Mouse (Mus musculus): Measurements from ENCODE around the gene Fras1.

DNA sequence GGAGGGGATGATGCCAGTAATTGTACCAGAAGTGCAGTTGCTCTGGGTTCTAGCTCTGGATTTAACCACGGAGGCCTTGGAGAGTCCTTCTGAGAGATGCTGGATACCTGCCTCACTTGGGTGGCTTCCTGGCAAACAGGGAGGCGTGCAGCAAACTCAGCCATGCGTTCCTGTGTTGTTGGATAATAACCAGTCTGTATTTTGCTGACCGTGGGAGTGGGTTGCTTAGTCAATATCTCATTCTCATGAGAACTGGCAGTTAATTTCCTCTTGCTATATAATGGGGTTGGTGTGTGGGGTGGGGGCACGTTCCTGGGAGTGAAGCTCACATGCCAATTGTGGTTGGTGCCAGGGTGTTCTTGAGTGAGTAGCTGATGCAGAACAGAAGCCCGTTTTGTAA, 142.6 kb downstream of the Fras1 start:
- TF ChIP-seq USF1 (IDR thresholded peaks at IDR 0.05; ENCODE audit: low read depth), result no peak
- no peak for TF ChIP-seq E2F4 (IDR thresholded peaks at IDR 0.05; ENCODE audit: insufficient read depth)
